Mouse (Mus musculus) kidney, embryonic 15.5 days (tissue): ENCODE measurements around the gene Bace2. TPM values are rescaled to one million over a fixed set of nuclear protein-coding genes. Genes with fewer than 3 reads are reported as not detected.

Experiments used
- ATAC-seq: fragments of 200-750 bp; cut with Nextera tagmentation; replicated peaks from 2 replicates; pipeline ENCODE4 v1.8.0; 2017; ENCODE audit warnings: moderate TSS enrichment; ENCODE audit not compliant: low FRiP score
- H3K27ac ChIP-seq: fragments of 300-500 bp; sonication (generic); 2 replicates; pipeline ENCODE4 v1.5.1; 2015; ENCODE audit warnings: mild to moderate bottlenecking, inconsistent platforms
- H3K27me3 ChIP-seq: fragments of 300-500 bp; sonication (generic); 2 replicates; pipeline ENCODE4 v1.6.1; 2015; ENCODE audit warnings: inconsistent platforms
- H3K36me3 ChIP-seq: fragments of 300-500 bp; sonication (generic); 2 replicates; pipeline ENCODE4 v1.6.1; 2015; ENCODE audit warnings: inconsistent platforms
- H3K4me1 ChIP-seq: fragments of 300-500 bp; sonication (generic); 2 replicates; pipeline ENCODE4 v1.6.1; 2015; ENCODE audit warnings: inconsistent platforms
- H3K4me2 ChIP-seq: fragments of 300-500 bp; sonication (generic); 2 replicates; pipeline ENCODE4 v1.6.1; 2015; ENCODE audit warnings: moderate library complexity, mild to moderate bottlenecking, inconsistent platforms
- H3K4me3 ChIP-seq: fragments of 300-500 bp; sonication (generic); replicated peaks from 2 replicates; pipeline ENCODE4 v1.5.1; 2015; ENCODE audit warnings: mild to moderate bottlenecking, inconsistent platforms
- H3K9ac ChIP-seq: fragments of 300-500 bp; sonication (generic); 2 replicates; pipeline ENCODE4 v1.6.1; 2015; ENCODE audit warnings: mild to moderate bottlenecking, inconsistent platforms
- H3K9me3 ChIP-seq: fragments of 300-500 bp; sonication (generic); replicated peaks from 2 replicates; pipeline ENCODE4 v1.6.1; 2016; ENCODE audit warnings: inconsistent platforms
- WGBS: fragments of 180-500 bp; shearing (Covaris S2); methylation state at CpG from one replicate; pipeline ENCODE4 v1.1.7; 2015; ENCODE audit warnings: mixed read lengths; 5-methylcytosine and 5-hydroxymethylcytosine counted together
- polyA plus RNA-seq: library from polyadenylated mRNA; unstranded; fragments of >200 nt; fragmentation: Nextera tagmentation; extraction: Ambion mirVana; gene quantifications from 2 replicates; pipeline ENCODE4 v1.2.1, GENCODE M21; 2015

The Bace2 gene
- polyA plus RNA-seq, 1 experiment from 2014 or later = 9.4 TPM

GRCm38 (mm10) chr16:97417896-97418542 lies 61.5 kb downstream of the Bace2 start:
- 8% methylated on average over 4 of the region's 4 CpGs for WGBS
- no peak overlapping the region for H3K9ac ChIP-seq
- H3K4me3 ChIP-seq = no peak overlapping the region
- H3K27ac ChIP-seq = no peak overlapping the region
- H3K27me3 ChIP-seq = no peaks in the 10 kb centered on the region
- H3K36me3 ChIP-seq = no peaks in the 10 kb centered on the region
- no peak overlapping the region for H3K4me2 ChIP-seq
- H3K4me1 ChIP-seq = no peaks in the 10 kb centered on the region
- H3K9me3 ChIP-seq = no peaks in the 10 kb centered on the region
- ATAC-seq = peak; percentile 92

GRCm38 (mm10) chr16:97418749-97419453 lies 62.4 kb downstream of the Bace2 start:
- ATAC-seq = no peak
- Histone ChIP-seq H3K36me3 (no peaks in the 10 kb centered on the region), H3K9ac (no peak overlapping the region), H3K27ac (no peak overlapping the region), H3K27me3 (no peaks in the 10 kb centered on the region), H3K4me3 (no peak overlapping the region), H3K4me2 (no peak overlapping the region), H3K9me3 (no peaks in the 10 kb centered on the region), H3K4me1 (no peaks in the 10 kb centered on the region)
- 91% methylated on average over 6 of the region's 6 CpGs for WGBS

- WGBS = 75% methylated on average over 6 of the region's 6 CpGs
- no peaks in the 10 kb centered on the region for H3K9me3 ChIP-seq
- no peaks in the 10 kb centered on the region for H3K27me3 ChIP-seq
- no peak overlapping the region for H3K4me3 ChIP-seq
- no peaks in the 10 kb centered on the region for H3K36me3 ChIP-seq
- H3K4me2 ChIP-seq = no peak overlapping the region
- H3K27ac ChIP-seq = no peak overlapping the region
- no peak overlapping the region for H3K9ac ChIP-seq
- no peaks in the 10 kb centered on the region for H3K4me1 ChIP-seq
- no peak for ATAC-seq
Observed at GRCm38 (mm10) chr16:97421671-97422070, 65.1 kb downstream of the Bace2 start.

GRCm38 (mm10) chr16:97423627-97424026 lies 67.1 kb downstream of the Bace2 start:
- Histone ChIP-seq H3K27ac (no peak overlapping the region), H3K27me3 (no peaks in the 10 kb centered on the region), H3K4me1 (no peaks in the 10 kb centered on the region), H3K4me3 (no peak overlapping the region), H3K4me2 (no peak overlapping the region), H3K9ac (no peak overlapping the region), H3K36me3 (no peaks in the 10 kb centered on the region), H3K9me3 (no peaks in the 10 kb centered on the region)
- ATAC-seq = no peak
- WGBS = 79% methylated on average over 1 of the region's 1 CpGs

DNA sequence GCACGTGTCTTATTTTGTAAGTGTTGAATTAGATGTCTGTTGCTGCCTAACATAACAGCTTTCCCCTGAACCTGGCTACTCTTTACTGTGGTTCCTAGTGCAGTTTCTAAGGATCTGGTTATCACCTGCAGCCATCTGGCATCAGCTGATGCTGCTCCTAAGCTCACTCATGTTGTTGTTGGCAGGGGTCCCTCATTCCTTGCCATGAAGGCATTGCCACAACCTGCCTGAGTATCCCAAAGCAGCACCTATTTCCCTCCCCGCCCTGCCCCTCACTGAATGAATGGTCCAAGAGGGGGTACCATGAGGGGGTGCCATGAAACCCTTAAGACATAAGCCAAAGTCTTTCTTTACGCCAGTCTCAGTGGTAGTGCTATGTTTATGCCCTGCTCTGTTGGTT lies 71.5 kb downstream of the Bace2 start:
- Histone ChIP-seq H3K9me3 (no peaks in the 10 kb centered on the region), H3K4me2 (no peak overlapping the region), H3K4me3 (no peak overlapping the region), H3K36me3 (no peaks in the 10 kb centered on the region), H3K27ac (no peak overlapping the region), H3K4me1 (no peaks in the 10 kb centered on the region), H3K27me3 (no peaks in the 10 kb centered on the region), H3K9ac (no peak overlapping the region)
- WGBS = 86% methylated on average over 3 of the region's 3 CpGs
- ATAC-seq = no peak

DNA sequence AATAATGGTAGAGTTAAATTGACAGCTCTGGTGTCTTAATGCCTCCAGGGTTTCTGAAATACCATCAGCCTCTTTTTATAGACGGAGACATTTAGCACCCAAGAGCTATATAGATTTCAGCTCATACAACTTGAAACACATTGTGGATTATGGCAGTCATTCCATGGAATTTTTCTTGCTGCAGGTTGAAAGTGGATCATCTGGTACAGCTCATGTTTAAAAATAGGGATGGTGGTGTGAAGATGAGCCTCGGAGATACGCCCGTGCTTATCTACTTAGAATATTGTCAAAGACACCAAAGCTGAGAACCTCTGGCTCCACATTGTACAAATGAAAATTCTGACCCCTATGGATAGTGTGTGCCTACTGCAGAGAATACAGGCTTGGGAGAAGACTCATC lies 73.5 kb downstream of the Bace2 start:
- Histone ChIP-seq H3K27ac (no peak overlapping the region), H3K4me3 (no peak overlapping the region), H3K27me3 (no peaks in the 10 kb centered on the region), H3K9me3 (no peaks in the 10 kb centered on the region), H3K36me3 (no peaks in the 10 kb centered on the region), H3K4me2 (no peak overlapping the region), H3K9ac (no peak overlapping the region), H3K4me1 (no peaks in the 10 kb centered on the region)
- WGBS = 95% methylated on average over 4 of the region's 4 CpGs
- no peak for ATAC-seq

DNA sequence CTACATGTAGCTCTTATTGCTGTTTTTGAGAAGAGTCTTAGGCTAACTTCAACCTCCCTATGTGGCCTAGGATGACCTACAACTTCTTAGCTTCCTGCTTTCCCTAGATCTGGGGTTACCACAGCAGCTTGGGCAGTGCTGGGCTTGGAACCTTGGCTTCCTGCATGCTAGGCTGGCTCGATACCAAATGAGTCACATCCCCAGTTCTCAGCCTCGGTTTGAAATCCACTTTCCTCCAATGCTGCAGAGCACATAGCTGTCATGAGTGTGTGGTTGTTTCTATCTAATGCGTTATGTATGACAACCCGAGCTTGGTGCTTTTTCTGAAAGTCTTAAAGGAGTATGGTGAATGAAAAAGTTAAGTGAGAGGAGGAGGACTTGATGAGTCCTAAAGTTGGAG lies 74.8 kb downstream of the Bace2 start:
- Histone ChIP-seq H3K9ac (no peak overlapping the region), H3K36me3 (no peaks in the 10 kb centered on the region), H3K27me3 (no peaks in the 10 kb centered on the region), H3K27ac (no peak overlapping the region), H3K4me2 (no peak overlapping the region), H3K4me1 (no peaks in the 10 kb centered on the region), H3K4me3 (no peak overlapping the region), H3K9me3 (no peaks in the 10 kb centered on the region)
- ATAC-seq = no peak
- 77% methylated on average over 4 of the region's 4 CpGs for WGBS

DNA sequence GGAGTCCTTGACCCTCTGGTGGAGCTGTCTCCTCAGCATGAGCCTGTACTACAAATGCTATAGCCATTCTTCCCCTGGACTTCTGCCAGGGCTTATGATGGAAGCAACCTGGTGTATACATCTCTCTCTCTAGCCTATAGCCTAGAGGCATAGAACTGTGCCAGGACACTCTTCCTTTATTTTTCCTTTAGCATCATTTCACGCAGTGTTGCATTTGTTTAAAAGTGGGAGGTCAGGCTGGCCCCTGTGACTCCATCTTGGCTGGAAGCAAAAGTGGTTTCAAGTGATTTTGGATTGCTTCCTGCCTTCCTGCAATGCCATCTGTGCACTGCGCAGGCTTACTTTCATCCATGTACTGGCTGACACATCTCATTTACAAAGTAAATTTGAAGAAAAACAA lies 77.7 kb downstream of the Bace2 start:
- no peak overlapping the region for H3K27ac ChIP-seq
- no peak overlapping the region for H3K4me2 ChIP-seq
- no peaks in the 10 kb centered on the region for H3K27me3 ChIP-seq
- no peak overlapping the region for H3K4me3 ChIP-seq
- no peaks in the 10 kb centered on the region for H3K4me1 ChIP-seq
- no peaks in the 10 kb centered on the region for H3K36me3 ChIP-seq
- H3K9me3 ChIP-seq = no peaks in the 10 kb centered on the region
- no peak overlapping the region for H3K9ac ChIP-seq
- no peak for ATAC-seq
- WGBS = 67% methylated on average over 2 of the region's 2 CpGs

DNA sequence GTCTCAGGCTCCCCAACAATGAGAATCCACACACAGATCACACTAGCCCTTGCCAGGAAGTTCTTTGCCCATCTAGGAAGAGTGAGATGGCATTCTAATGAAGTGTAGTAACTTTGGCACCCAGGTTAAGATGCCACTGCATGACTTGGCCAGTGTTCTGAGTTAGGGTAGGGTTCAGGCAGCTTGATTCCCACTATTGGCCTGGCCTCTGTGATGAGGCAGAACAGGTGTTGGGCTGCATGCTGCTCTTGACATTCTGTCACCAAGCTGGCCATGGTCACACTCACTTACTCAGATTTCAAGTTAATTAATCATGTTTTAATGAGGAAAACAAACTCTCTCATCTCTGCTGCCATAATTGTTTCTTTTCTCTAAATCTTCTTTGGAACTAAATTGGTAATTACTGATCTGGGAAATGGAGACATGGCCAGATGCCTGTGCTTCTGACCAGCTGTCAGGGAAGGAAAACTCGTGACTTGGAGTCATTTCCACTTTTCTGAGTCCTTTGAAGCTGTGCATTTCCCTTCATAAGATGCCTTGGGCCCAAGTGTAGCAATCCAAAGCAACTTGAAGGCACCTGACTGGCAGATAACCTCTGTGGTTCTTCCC lies 81.0 kb downstream of the Bace2 start:
- no peak overlapping the region for H3K9ac ChIP-seq
- ATAC-seq = no peak

DNA sequence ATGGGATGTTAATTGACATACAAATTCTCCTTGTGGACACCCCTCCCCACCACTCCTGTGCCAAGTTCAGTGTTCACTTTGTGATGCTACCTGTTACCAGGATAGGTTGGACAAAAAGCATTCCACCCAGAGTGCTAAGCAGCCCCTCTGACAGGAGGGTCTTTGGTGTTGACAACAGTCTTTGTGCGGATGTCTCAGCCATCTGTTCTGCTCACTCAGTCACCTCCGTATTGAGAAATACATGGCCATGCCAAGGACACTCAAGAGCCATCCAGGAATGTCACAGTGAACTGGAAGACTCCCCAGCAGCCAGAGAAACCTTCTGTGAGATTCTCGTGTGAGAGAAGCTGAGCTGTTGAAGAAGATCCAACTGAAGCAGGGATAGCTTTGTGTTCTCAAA lies 81.6 kb downstream of the Bace2 start:
- H3K4me3 ChIP-seq = no peak overlapping the region
- H3K9ac ChIP-seq = no peak overlapping the region
- no peak overlapping the region for H3K27ac ChIP-seq
- H3K9me3 ChIP-seq = no peaks in the 10 kb centered on the region
- WGBS = 80% methylated on average over 3 of the region's 3 CpGs
- ATAC-seq = no peak
- H3K36me3 ChIP-seq = no peaks in the 10 kb centered on the region
- no peak overlapping the region for H3K4me2 ChIP-seq
- no peaks in the 10 kb centered on the region for H3K27me3 ChIP-seq
- no peaks in the 10 kb centered on the region for H3K4me1 ChIP-seq

More for the DNA sequence above, 81.0 kb downstream of the Bace2 start:
- Histone ChIP-seq H3K36me3 (no peaks in the 10 kb centered on the region), H3K27me3 (no peaks in the 10 kb centered on the region), H3K27ac (no peak overlapping the region), H3K9me3 (no peaks in the 10 kb centered on the region), H3K4me3 (no peak overlapping the region), H3K4me2 (no peak overlapping the region), H3K4me1 (no peaks in the 10 kb centered on the region)
- 24% methylated on average over 1 of the region's 1 CpGs for WGBS

DNA sequence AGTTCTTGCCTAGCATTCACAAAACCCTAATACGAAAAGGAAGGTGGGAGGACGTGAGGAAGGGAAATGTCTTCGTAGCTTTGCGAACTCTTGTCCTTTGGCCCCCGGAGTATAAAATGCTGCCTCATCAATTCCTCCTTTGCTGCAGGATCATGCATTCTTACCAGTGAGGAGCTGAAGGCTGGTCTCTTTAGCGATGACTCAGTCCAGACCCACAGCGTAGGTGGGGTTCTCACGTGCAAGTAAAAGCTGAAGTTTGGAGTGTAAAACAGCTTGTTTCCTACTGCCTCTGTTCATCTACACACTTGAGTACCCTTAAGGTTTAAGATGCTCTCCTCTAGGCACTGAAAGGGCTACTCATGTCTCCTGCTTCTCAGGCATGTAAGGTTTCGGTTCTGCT lies 85.4 kb downstream of the Bace2 start:
- 70% methylated on average over 9 of the region's 9 CpGs for WGBS
- Histone ChIP-seq H3K27me3 (no peaks in the 10 kb centered on the region), H3K4me2 (no peak overlapping the region), H3K4me1 (no peaks in the 10 kb centered on the region), H3K9ac (no peak overlapping the region), H3K9me3 (no peaks in the 10 kb centered on the region), H3K27ac (no peak overlapping the region), H3K36me3 (no peaks in the 10 kb centered on the region), H3K4me3 (no peak overlapping the region)
- no peak for ATAC-seq

DNA sequence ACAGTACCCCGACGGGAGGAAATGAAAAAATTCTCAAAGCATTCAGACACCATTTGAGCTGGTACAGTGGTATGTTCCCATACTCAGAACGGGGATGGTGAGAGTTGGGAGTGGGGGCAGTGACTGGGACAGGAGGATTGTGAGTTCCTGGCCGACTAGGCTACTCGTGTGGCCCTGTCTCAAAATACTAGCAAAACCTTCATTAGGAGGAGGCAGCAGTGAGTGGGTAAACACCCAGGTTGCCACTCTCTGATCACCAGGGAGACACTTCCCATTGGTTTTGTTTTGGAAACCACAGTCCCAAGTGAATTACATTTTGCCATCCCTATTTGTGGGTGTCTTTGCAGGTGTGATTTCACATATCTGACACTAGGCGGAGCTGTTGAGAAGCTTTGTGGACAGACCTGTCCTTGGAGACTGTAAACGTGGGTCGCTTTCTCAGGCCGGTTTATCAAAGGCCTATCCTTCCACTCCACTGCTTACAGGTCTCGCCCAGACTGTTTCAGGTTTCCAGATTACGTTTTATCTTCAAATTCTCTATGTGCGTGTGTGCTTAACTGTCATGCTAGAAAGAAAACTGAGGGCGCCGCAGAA lies 87.2 kb downstream of the Bace2 start:
- no peak overlapping the region for H3K4me2 ChIP-seq
- no peaks in the 10 kb centered on the region for H3K9me3 ChIP-seq
- no peak overlapping the region for H3K4me3 ChIP-seq
- no peaks in the 10 kb centered on the region for H3K4me1 ChIP-seq
- no peak overlapping the region for H3K27ac ChIP-seq
- H3K9ac ChIP-seq = no peak overlapping the region
- no peaks in the 10 kb centered on the region for H3K27me3 ChIP-seq
- 50% methylated on average over 14 of the region's 14 CpGs for WGBS
- no peaks in the 10 kb centered on the region for H3K36me3 ChIP-seq
- ATAC-seq = peak; percentile 78
